In genomic region chr15:12366072-12366469, GRCm38 (mm10) we compare ENCODE assay signal across 8 mouse cellular contexts. TPM values are rescaled to one million over a fixed set of nuclear protein-coding genes. Genes with fewer than 3 reads are reported as not detected.
DNase-seq lines count a peak whose midpoint lies in the region; ATAC-seq and TF ChIP-seq lines count a peak whose summit lies in the region.

No protein-coding gene starts in this region.

- no peak overlapping the region for H3K27ac ChIP-seq in kidney, embryonic 15.5 days
- peak overlapping the region; percentile 74 for H3K27ac ChIP-seq in forebrain, embryonic 14.5 days (ENCODE audit: low read depth, low read length)
- no peak overlapping the region for H3K27ac ChIP-seq in stomach, postnatal 0 days (replicated peaks)

- WGBS in kidney, embryonic 15.5 days: 75% methylated on average over 3 of the region's 3 CpGs
- WGBS in forebrain, embryonic 14.5 days: 9% methylated on average over 3 of the region's 3 CpGs
- WGBS in stomach, postnatal 0 days: 58% methylated on average over 3 of the region's 3 CpGs

- peaks cover 48% of the 10 kb centered on the region for H3K36me3 ChIP-seq in kidney, embryonic 15.5 days
- H3K36me3 ChIP-seq in forebrain, embryonic 14.5 days (ENCODE audit: control insufficient read depth, insufficient read depth, low read length): no peaks in the 10 kb centered on the region
- no peaks in the 10 kb centered on the region; the same call in 1 of the 2 replicates for H3K36me3 ChIP-seq in stomach, postnatal 0 days (ENCODE audit: control insufficient read depth, insufficient read depth, low read length)

- no peak overlapping the region for H3K4me3 ChIP-seq in kidney, embryonic 15.5 days (replicated peaks)
- H3K4me3 ChIP-seq in forebrain, embryonic 14.5 days (ENCODE audit: low read depth, low read length): no peak overlapping the region
- no peak overlapping the region for H3K4me3 ChIP-seq in stomach, postnatal 0 days (ENCODE audit: low read depth, low read length)

- no peak overlapping the region for H3K4me2 ChIP-seq in kidney, embryonic 15.5 days
- H3K4me2 ChIP-seq in forebrain, embryonic 14.5 days (ENCODE audit: low read length): no peak overlapping the region
- H3K4me2 ChIP-seq in stomach, postnatal 0 days (replicated peaks; ENCODE audit: low read depth): no peak overlapping the region

- no peaks in the 10 kb centered on the region for H3K27me3 ChIP-seq in kidney, embryonic 15.5 days
- no peaks in the 10 kb centered on the region for H3K27me3 ChIP-seq in forebrain, embryonic 14.5 days (replicated peaks; ENCODE audit: control insufficient read depth, insufficient read depth, low read length)
- no peaks in the 10 kb centered on the region for H3K27me3 ChIP-seq in stomach, postnatal 0 days (ENCODE audit: control insufficient read depth, insufficient read depth, low read length)

- H3K4me1 ChIP-seq in kidney, embryonic 15.5 days: peaks cover 4% of the 10 kb centered on the region; the same call in 1 of the 2 replicates
- peaks cover 18% of the 10 kb centered on the region for H3K4me1 ChIP-seq in forebrain, embryonic 14.5 days (ENCODE audit: control insufficient read depth, insufficient read depth, low read length)
- no peaks in the 10 kb centered on the region for H3K4me1 ChIP-seq in stomach, postnatal 0 days (replicated peaks; ENCODE audit: control insufficient read depth, insufficient read depth)

- H3K9me3 ChIP-seq in kidney, embryonic 15.5 days (replicated peaks): no peaks in the 10 kb centered on the region
- H3K9me3 ChIP-seq in forebrain, embryonic 14.5 days (replicated peaks; ENCODE audit: control insufficient read depth, low read length): no peaks in the 10 kb centered on the region
- no peaks in the 10 kb centered on the region for H3K9me3 ChIP-seq in stomach, postnatal 0 days (ENCODE audit: control insufficient read depth, low read length)

- TF ChIP-seq EP300 in stomach, postnatal 0 days (optimal IDR thresholded peaks at IDR 0.05): no peak

- no peak for TF ChIP-seq CTCF in stomach, postnatal 0 days (IDR thresholded peaks at IDR 0.05; ENCODE audit: low read depth)

- peak; percentile 16 for DNase-seq in kidney, postnatal 10 days
- peak; percentile 94 for DNase-seq in forebrain, embryonic 14.5 days (ENCODE audit: low spot score)
- peak; percentile 86 to 90 for DNase-seq in layer of hippocampus, postnatal 14 days (ENCODE audit: low spot score in 2 of 2)
- DNase-seq in neural tube, embryonic 10.5 days (ENCODE audit: extremely low spot score, low spot score): peak; percentile 39
- no peak for DNase-seq in thymus, postnatal 10 days (ENCODE audit: low spot score in 2 of 2)
- DNase-seq in stomach, postnatal 0 days (ENCODE audit: low spot score): no peak

- ATAC-seq in kidney, embryonic 15.5 days (replicated peaks; ENCODE audit: low FRiP score): no peak
- ATAC-seq in forebrain, embryonic 14.5 days: peak; percentile 91
- ATAC-seq in monocyte, adult 5-6 weeks (replicated peaks; ENCODE audit: insufficient number of reproducible peaks, low FRiP score, low TSS enrichment, poor library complexity, severe bottlenecking): no peak
- ATAC-seq in stomach, postnatal 0 days (ENCODE audit: low FRiP score, low TSS enrichment): no peak

- H3K9ac ChIP-seq in kidney, embryonic 15.5 days: no peak overlapping the region
- H3K9ac ChIP-seq in forebrain, embryonic 14.5 days (ENCODE audit: low read length): no peak overlapping the region
- H3K9ac ChIP-seq in stomach, postnatal 0 days (ENCODE audit: low read length): no peak overlapping the region

RNA-seq across cellular contexts. Expression of gene 1810049J17Rik, which starts 44.4 kb away (rescaled TPM):
- 1.2 TPM in 1 of 2 replicates, not detected in the other for polyA plus RNA-seq in kidney, embryonic 15.5 days (2015; fragmentation: Nextera tagmentation; extraction: Ambion mirVana)
- polyA plus RNA-seq in forebrain, embryonic 14.5 days (2014; fragmentation: Nextera tagmentation; extraction: Ambion mirVana): 1.2 and 1.6 TPM in 2 replicates
- total RNA-seq in layer of hippocampus, postnatal 14 days (2021): 1 to 10 TPM in 1 of 2 experiments, not detected in 1; 1.6 TPM
- total RNA-seq in monocyte, adult 5-6 weeks (2017): 1.7 TPM in 1 of 3 replicates, not detected in the others
- 2.0 and 3.9 TPM in 2 replicates for polyA plus RNA-seq in stomach, postnatal 0 days (2015; fragmentation: Nextera tagmentation; extraction: Ambion mirVana)

RNA-seq across cellular contexts. Expression of gene Golph3, which starts 44.8 kb away (rescaled TPM):
- 84.5 and 90.9 TPM in 2 replicates for polyA plus RNA-seq in kidney, embryonic 15.5 days (2015; fragmentation: Nextera tagmentation; extraction: Ambion mirVana)
- 83.0 and 88.5 TPM in 2 replicates for polyA plus RNA-seq in forebrain, embryonic 14.5 days (2014; fragmentation: Nextera tagmentation; extraction: Ambion mirVana)
- 10 to 100 TPM; 95.2 to 96.1 TPM for total RNA-seq in layer of hippocampus, postnatal 14 days (2021)
- total RNA-seq in monocyte, adult 5-6 weeks (2017): 96.4 to 118 TPM (median 109 TPM) in 3 replicates
- 70.7 and 73.9 TPM in 2 replicates for polyA plus RNA-seq in stomach, postnatal 0 days (2015; fragmentation: Nextera tagmentation; extraction: Ambion mirVana)

Comparison
In these comparisons a context has a peak if more than half of its experiments do, and no peak if none do; other contexts are left out.
1. DNase-seq: peak in kidney, postnatal 10 days (single experiment), forebrain, embryonic 14.5 days (single experiment), layer of hippocampus, postnatal 14 days (2 of 2) and neural tube, embryonic 10.5 days (single experiment); none in thymus, postnatal 10 days (0 of 2) and stomach, postnatal 0 days (single experiment).